Mouse (Mus musculus): Measurements from ENCODE around the gene Mns1.
"Not testable (repeated sequence)": the region's sequence is repeated elsewhere in the genome, so short reads cannot be mapped to it uniquely, and the experiment has no call there.

Mns1 gene

DNA sequence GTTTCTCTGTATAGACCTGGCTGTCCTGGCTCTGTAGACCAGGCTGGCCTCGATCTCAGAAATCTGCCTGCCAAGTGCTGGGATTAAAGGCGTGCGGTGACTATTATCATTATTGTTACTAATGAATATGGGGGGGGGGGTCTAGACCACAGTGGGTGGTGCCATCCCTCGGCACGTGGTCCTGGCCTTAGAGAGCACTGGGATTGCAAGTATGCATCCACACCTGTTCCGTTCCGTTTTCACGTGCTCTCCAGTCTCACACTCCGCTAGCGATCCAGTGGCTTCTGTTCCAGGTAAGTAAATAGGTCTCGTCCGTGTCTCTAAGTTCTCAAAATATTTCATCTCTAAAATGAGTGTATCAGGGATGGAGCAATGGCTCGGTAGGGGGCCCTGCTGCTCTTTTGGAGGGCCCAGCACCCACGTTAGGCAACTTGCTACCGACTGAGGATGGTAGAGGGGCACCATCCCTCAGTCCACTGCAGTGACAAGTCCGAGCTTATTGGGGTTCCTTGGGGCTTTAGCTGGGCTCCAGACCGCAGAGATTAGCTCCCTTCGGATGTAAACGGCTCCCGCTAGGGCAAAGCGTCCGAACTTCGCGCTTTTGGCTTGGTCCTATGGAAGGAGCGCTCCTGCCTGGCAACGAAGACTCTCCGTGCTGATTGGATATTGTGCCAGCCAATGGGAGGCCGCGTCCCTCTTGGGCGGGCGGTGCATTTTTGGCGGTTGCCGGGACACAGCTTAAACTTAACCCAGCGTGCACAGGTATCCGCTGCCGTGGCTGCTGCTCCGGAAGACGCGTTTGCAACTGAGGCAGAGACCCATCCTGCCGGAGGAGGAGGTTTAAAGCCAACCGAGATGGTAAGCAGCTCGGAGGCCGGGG is at the start of gene Mns1:
Gene Mns1, plus strand, starts transcription at position 190 of the 880 bp plus-strand sequence.
- DNase-seq (ENCODE audit: low spot score) = peak; percentile 94

DNA sequence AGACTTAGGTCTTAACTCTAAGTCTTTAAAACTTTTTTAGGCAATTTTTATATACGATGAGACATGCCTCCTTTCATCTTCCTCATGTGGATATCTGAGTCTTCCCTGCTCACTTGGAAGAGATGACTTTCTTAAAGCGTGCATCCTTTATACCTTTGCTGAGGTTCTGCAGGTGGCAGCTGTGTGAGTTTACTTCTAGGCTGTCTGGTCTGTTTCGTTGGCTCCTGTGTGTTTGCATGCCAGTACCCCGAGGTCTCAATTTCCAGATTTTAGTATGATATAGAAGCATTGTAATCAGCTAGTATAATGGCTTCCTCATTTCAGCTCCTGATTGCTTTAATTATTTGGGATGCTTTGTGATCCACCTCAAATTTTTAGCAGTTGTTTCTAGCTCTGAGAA is 48.9 kb upstream of the Mns1 start:
- DNase-seq (ENCODE audit: low spot score) = no peak

DNA sequence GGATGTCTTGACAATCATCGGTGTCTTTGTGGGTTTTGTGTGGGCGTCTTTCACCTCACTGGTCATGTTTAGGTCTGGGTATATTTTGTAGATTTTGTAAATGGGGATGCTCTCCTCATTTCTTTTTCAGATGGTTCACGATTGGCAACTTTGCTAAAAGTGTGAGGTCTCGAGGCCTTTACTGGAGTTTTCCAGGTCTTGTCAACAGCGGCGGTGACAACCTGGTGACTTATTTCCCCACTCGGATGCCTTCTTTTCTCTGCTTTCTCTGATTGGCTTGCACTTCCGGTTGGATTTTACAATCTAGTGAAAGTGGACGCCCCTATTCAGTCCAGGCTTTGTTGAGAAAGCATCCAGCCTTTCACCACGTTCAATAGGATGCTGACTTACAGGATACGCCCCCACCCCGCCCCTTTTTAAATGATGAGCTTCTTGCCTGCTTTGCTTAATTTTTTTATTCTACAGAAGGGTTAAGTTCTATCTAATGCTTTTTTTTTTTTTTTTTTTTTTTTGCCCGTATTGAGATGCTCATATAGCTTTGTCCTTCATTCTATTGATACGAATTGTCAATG is 48.3 kb upstream of the Mns1 start:
- no peak for DNase-seq (ENCODE audit: low spot score)

DNA sequence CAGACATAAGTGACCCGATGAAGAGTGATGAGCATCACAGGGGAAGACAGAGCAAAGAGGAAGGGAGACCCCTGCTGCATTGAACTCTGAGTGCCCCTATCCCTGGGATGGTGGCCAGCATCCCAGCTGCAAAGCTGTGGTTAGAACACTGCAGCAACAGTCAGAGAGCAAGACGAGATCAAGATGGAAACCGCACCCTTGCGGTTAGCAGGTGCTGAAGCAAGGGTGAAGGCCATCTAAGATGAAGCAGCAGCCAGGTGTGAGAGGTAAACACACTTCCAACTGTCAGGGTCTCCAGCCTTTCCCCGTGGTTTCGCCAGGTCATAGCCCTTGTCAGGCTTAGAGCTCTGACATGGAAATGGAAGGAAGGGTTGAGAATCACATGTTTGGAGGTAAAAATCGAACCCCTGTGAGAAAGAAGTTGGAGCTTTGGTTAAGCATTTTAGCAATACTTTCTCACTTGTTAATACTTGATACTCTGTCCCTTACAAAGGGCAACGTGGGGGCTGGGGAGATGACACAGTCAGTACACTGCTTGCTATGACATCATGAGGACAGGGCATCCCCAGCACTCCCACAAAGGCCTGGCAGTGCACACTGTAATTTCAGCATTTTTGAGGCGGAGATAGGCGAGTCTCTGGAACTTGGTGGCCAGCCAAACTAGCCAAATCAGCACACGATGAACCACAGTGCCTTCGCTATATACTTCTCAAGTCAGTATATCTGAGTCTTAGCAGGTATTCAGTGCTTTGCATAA is 47.3 kb upstream of the Mns1 start:
- peak; percentile 67 for DNase-seq (ENCODE audit: low spot score)

DNA sequence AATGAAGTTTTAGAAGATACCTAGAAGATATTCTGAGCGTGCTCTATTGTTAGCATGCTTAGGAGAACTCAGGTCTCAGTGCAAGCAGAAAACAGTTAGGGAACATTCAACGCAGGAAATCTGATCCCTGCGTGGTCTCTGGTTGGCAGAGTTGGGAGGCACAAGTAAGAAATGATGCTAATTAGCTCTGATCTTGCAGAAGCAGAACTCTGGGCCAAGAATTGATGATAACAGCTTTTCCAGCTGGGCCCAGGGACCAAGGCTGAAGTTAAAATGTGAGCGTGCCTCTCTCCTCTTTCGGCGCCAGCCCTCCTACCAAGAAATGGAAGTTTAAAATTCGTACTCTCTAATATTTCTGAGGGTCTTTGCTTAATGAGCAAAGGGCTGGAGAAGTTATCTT is 45.1 kb upstream of the Mns1 start:
- DNase-seq (ENCODE audit: low spot score) = no peak

DNA sequence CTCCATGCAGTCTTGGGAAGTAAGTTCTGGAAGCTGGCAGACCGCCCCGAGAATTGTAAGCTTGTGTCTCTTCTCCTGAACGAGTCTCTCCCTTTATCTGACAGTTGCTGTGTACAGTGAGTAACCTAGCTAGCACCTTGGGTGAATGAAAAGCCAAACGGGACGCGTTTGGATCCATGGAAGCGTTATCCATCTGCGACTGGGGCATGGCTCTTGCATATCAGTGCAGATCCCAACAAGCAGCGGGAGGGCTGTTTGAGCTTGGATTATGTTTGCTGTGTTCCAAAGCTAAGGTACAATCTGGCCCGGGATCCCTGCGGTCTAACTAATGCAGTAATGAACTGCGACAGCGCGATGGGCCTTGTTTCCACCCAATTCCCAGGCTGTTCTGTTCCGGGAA is 44.6 kb upstream of the Mns1 start:
- DNase-seq (ENCODE audit: low spot score) = peak; percentile 55

DNA sequence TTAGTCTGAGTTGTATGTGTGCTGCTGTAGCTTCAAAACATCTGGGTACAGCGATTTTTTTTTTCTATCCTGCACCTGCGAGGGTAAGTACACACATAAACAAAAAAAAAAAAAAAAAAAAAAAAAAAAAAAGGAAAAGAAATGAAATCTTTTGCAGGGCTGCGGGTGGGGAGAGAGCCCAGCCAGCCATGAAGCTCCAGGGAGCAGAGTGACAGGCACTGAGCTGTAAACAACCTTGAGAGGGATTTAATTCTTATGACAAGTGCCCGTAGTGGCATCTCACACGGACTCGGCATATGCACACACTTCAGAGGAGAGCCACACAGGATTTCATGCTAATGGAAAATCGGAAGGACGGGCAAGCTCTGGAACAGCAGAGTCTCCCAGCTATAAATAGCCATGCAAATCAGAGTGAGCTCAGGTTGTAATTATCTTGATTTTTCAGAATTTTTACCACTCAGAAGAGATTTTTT is 43.9 kb upstream of the Mns1 start:
- DNase-seq (ENCODE audit: low spot score) = no peak

DNA sequence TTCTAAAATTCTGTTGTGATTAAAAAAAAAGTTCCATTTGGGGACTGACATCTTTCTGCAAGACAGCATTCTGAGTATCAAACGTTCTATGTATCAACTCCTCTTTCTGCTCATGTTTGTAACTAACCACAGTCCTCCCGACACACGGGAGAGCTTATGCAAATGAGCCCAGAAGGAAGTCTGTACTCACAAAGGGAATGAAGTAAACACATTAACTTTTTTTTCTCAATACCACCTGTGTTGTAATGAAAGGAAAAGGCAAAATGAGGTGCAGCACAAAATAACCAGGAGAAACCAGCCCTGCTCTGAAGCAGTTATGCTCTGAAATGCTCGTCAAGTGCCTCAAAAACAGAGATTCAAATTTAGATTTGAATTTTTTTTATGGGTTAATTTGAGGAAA is 37.7 kb upstream of the Mns1 start:
- DNase-seq (ENCODE audit: low spot score) = no peak

DNA sequence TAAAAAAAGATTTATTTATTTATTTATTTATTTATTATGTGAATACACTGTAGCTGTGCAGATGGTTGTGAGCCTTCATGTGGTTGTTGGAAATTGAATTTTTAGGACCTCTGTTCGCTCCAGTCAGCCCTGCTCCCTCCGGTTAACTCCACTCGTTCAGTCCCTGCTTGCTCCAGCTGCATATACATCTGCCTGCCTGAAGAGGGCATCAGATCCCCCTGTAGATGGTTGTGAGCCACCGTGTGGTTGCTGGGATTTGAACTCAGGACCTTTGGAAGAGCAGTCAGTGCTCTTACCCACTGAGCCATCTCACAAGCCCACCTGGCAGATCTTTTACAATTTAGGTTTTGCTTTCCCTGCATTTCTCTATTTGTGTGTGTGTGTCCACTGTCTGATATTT is 36.0 kb upstream of the Mns1 start:
- DNase-seq (ENCODE audit: low spot score) = not testable (repeated sequence)

DNA sequence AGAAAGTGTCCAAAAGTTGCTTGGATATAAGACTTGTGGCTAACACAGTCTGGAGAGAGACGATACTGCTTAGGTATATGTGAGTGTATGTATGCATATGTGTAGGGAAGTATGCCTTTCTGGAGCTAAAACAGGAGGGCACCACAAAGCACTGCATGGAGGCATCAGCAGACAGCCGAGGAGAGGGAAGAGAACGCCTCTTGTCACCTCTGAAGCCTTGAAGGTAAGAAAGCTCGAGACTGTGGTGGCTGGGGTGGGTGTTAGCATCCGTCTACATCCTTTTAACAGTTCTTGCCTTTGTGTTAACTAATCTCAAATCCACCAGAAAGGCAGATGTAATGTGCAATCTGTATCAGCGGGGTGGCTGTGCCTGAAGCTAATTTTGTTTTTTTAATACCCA is 34.4 kb upstream of the Mns1 start:
- DNase-seq (ENCODE audit: low spot score) = no peak

DNA sequence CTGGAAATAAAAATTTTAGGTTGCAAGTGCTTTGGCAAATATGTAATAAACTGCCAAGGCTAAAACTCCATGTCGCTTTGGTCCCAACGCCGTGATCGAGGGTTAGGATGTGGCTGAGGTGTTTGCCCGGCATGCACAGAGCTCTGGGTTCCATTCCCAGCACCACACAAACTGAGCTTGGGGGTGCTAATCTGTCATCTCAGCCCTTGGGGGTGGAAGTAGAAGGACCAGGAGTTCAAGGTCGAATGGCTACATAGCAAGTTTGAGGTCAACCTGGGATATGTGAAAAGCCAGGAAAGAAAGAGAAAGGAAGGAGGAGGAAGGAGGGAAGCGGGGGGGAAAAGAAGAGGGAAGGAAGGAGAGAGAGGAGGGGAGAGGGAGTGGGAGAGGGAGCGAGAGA is 33.4 kb upstream of the Mns1 start:
- no peak for DNase-seq (ENCODE audit: low spot score)

DNA sequence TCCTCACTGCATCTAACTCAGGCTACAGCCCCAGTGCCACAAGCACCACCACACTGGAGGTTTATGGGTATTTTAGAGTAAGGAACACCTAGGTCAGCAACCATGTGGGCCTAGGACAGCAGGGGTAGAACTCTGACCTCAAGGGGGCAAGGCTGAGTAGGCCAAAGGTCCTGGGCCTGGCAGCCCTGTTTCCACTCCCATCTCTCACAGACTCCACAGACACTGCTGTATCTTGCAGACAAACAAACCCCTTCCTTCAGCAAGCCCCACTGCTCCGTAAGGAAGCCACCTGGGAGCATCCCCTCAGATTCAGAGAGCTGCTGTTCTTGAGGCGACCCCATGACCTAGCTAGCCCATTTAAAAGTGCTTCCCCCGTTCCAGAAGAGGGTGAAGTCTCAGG is 32.9 kb upstream of the Mns1 start:
- DNase-seq (ENCODE audit: low spot score) = no peak

DNA sequence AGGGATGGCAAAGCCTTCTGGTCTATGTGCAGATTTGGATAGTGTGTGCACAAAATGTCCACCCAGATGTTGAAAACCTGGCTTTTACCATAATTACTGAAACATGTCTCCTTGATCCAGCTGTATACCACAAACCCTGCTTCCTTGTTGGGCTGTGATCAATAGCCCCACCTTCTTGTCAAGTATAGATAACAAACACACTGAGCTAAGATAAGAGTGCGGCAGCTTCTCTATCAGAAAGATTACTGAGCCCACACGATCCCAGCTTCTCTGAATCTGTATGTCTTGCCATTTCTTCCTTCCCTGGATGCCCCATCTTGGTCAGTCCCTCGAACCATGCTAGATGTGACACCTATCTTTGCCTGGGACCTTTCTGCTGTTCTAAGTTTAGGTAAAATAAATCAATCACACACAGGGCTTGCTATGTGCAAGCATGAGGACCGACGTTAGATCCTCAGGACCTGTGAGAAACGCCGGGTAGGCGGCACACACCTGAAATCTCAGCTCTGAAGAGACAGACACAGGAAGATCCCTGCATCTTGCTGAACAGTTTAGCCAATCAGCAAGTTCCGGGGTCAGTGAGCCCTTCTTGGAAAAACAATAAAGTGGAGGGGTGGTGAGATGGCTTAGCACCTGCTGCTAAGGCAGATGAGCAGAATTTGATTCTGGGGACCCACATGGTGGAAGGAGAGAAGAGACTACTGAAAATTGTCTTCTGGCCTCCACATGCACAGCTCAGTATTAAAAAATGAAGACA is 31.8 kb upstream of the Mns1 start:
- DNase-seq (ENCODE audit: low spot score) = no peak

DNA sequence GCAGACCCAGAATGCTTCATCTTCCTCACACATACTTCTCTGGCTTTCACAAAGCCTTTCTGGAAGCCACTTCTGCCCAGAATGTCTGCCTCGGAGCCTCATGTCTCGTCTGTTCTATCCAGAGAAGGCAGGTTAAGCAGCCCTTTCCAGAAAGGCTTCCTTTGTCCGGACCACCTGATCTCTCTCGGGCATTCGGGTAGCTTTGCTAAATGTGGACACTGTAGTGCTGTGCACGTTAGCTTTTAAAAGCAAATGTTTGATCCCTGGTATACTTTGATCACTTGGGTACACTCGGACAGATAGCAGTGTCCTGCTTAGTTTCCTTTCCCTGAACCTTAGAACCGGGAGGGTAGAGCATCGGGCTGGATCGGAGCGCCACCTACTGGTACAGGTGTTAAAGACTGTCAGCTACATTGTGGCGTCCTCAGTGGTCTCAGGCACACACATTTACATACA is 29.7 kb upstream of the Mns1 start:
- DNase-seq (ENCODE audit: low spot score) = peak; percentile 92

DNA sequence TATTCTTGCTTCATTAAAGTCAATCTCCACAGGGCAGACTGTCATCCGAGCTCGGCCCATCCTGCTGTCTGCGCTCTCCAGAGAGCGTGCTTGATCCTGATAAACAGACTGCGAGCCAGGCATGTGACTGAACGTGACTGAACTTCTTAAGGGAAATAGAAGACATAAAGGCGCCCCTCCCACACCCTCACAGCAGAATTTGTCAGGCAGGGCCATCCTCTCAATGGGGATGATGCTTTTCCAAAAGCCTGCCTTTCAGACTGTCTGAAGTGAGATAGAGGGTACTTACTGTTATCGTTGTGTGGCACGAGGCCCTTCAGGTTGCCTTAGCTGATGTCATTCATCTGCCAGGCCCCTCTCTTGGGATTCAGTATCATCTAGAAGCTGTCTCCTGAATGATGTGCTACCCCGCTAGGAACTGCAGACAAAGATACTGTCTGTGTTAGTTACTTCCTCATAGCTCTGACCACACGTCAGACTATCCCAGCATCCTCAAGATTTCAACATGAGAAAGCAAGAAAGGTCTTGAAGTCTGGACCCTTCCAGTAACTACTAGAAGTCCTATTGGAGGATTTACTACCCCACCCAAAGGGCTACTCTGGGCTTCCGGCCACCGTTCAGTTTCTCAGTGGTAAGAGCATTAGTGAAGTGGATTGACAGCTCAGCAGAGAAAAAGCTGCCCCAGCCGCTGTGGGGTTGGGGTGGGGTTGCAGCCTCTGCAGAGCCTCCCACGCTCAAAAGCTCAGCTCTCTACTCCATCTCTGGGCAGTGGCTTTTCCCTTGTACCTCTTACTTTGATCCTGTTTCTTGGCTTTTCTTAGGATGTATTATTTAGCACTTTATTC is 28.2 kb upstream of the Mns1 start:
- no peak for DNase-seq (ENCODE audit: low spot score)

DNA sequence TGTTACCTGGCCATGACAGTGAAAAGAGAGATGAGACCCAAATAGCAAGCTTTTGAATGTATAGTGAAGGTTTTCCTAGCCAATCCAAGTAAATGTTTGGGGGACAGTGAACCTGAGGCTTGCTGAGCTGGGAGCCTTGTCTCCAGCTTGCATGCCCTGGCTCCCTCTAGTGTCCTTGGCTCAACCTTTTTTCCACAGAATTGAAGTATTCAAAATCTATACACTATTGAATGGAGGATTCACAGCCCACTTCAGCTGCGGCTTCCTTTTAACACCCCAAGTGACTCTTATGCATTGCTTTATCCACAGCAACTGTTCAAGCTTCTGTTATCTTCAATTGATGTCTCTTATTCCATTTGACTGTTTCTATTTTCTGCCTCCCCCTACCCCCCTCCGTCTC is 26.1 kb upstream of the Mns1 start:
- no peak for DNase-seq (ENCODE audit: low spot score)

DNA sequence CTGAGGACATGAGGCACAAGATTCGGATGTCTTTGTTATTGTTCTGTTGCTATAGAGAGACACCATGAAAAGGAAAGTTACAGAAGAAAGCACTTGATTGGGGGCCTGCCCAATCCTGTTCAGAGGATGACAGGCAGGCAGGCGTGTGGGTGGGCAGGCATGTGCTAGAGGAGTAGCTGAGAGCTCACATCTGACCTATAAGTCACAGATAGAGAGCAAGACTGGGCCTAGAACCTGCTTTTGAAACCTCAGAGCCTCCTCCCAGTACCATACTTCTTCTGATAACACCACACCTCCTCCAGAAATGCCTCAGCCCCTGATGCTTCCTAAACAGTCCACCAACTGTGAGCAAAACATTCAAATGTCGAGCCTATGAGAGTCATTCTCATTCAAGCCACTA is 19.4 kb upstream of the Mns1 start:
- DNase-seq (ENCODE audit: low spot score) = no peak

DNA sequence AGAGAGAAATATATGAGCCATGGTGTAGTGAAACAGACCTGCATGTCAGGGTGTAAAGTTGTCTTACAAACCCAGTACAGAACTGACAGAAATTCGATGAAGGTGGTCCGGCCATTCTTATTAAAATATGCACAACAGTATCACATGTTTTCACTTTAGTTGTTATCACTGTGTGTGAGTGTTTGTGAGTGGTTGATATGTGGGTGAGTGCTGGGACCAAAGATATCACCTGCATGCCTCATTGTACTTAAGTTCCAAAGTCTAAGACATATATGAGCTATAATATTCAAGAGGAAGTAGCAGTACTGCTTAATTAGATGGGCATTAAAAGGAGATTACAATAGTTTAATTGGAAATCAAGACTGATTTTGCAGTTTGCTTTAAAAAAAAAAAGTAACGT is 17.3 kb upstream of the Mns1 start:
- no peak for DNase-seq (ENCODE audit: low spot score)

DNA sequence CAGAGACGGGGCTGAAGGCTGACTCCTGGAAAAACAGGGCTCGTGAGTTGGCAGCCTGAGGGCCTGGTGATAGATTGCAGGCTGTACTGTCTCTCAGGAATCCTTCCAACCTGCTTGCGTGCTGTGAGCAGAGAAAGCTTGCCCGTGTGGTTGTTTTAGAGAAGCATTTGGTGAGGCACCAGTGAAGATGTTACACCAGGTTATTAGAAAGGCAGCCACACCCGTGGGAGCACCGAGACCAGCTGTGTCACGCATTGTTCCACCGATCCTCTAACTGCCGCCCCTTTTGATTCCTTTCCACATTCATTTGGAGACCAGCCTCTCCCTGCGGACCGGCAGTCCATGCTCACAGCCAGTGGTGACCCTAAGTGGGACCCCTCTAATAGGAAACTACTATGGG is 15.5 kb upstream of the Mns1 start:
- no peak for DNase-seq (ENCODE audit: low spot score)

DNA sequence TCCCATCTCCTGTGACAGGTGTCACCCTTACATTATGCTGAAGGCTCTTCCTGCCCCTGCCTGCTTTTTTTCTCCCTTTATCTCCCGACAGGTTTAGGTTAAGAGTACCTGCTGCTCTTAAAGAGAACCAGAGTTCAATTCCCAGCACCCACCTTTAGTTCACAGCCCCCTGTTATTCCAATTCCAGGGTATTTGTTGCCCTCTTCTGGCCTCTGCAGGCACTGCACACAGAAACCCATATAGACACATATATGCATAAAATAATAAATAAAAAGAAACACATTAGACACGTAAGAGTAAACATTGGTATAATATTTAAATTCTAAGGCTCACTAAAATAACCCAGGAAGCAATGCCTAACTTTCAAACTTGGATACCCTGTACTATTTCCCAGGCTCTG is 15.1 kb upstream of the Mns1 start:
- DNase-seq (ENCODE audit: low spot score) = no peak

DNA sequence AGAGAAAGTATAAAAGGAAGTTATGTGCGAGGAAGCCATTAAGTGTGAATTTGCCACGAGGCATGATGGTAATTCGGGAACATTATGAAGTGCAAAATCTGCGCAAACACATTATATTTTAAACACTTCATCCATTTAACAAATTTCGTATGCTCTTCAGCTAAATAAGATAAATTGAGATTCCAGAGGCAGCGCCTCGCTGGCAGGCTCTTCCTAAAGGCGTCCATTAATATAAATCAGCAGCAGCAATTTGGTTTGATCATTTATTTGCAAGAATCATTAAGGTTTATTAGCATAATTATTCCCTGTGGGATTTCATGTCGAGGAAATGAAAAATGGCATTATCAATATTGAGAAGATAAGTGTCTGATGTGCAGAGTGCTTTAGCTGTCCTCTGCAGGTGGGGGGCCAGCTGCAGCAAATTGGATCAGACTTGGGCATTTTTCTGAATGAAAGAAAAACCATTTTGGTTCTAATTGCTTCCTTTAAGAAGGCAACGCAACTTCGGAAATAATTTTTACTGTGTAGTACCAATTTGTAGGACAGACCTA is 12.4 kb upstream of the Mns1 start:
- DNase-seq (ENCODE audit: low spot score) = no peak

Data from testis, postnatal 10 days (tissue).